Mouse (Mus musculus) olfactory bulb, adult 2 months (tissue): ENCODE measurements around the gene Nipa1.

Source experiments
- CTCF ChIP-seq: fragments of 200-500 bp; IDR thresholded peaks from 2 replicates; pipeline ENCODE4 v1.5.1; 2012; ENCODE audit warnings: low read depth, mild to moderate bottlenecking, low read length, moderate library complexity; ENCODE audit not compliant: insufficient read depth
- POLR2A ChIP-seq: fragments of 200-500 bp; IDR thresholded peaks from 2 replicates; pipeline ENCODE4 v1.6.1; 2012; ENCODE audit warnings: mild to moderate bottlenecking, low read depth, low read length, moderate library complexity; ENCODE audit not compliant: insufficient read depth

- TF ChIP-seq POLR2A, result no peak
- no peak for TF ChIP-seq CTCF
Measured at GRCm38 (mm10) chr7:55968258-55968901, 51.4 kb downstream of the Nipa1 start.
